Mouse (Mus musculus) hematopoietic stem cell, adult 5-6 weeks (primary cell): Measurements from ENCODE around the gene Gca. TPM values are rescaled to one million over a fixed set of nuclear protein-coding genes. Genes with fewer than 3 reads are reported as not detected.

Experiments
- ATAC-seq, 2 experiments: fragments of 125-278 bp in 1 of 2; replicated peaks in 1 of 2; 2 replicates each; pipeline ENCODE4 v1.8.0; 2016 to 2017; ENCODE audit warnings: inconsistent platforms in 2 of 2, mild to moderate bottlenecking in 2 of 2, moderate number of reproducible peaks in 2 of 2, low read depth in 1 of 2, moderate TSS enrichment in 1 of 2; ENCODE audit not compliant: low FRiP score in 2 of 2, poor library complexity in 2 of 2, severe bottlenecking in 2 of 2, insufficient read depth in 1 of 2, low TSS enrichment in 1 of 2
- total RNA-seq: library from RNA; stranded (forward); fragments of 172-1452, 232-1000 nt; gene quantifications from 2 replicates; pipeline ENCODE4 v1.2.3, GENCODE M21; 2017

Gca gene
- total RNA-seq = 7.3 and 22.6 TPM in 2 replicates

DNA sequence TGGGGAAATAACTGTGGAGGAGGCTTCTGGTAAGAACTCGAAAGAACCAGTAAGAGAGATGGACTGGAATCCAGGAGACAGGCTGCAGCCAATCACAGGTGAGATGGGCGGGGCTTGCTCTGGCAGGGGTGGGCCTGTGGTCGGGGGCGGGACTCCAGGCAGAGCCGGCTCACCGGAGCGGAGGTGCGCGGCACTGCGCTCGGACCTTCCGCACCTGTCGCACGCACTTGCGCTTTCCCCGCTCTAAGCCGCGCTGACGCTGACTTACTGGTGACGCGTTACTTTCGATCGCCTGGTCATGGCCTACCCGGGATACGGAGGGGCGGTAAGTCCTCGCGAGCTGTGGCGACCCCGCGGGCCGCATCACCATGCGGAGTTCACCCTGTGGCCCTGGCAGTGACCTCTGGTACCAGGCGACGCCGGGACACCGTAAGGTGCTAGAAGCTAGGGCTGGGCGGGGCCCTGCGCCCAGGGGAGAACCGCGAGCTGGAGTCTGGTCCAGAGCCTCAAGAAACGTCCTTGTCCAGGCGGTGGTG, at the start of gene Gca:
Gene Gca (plus strand): TSS at position 151 of the 536 bp plus-strand sequence.
- ATAC-seq = peak; percentile 97 to 98

DNA sequence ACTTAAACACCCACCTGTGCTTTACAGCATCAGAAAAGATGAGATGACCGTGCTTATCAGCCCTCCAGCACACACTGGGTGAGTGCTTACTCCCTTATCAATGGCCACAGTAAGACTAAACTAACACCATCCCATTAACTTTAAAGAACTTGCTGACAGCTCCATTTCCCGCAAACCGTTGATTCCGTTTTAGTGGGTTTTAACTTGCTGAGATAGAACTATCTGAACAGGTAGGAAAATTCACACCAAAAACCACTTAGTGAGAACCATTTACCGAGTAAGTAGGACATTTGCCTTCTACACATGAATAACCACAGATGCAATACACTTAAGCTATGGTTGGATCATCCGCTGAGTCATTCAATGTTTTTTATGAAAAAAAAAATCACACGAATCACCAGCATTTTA, 45.1 kb upstream of the Gca start:
- peak; percentile 27 to 53; a peak in 3 of 4 replicates for ATAC-seq

DNA sequence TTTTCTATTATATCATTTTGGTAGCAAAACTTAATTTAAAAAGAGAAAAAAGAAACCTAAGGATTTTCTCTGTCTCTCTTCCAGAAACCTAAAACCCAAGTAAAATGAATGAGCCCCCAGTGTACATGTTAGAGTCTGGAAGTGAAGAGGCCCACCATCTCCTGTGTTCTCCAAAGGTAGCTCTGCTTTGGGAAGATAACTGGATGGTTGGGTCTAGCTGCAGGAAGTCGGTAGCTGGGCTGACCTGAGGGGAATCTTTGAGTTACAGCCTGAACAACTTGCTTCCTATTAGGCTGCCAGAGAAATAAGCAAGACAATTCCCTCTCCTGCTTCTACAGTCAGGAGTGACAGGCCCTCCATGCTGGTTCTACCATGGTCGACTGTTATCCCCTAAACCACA, 44.4 kb upstream of the Gca start:
- ATAC-seq = no peak

DNA sequence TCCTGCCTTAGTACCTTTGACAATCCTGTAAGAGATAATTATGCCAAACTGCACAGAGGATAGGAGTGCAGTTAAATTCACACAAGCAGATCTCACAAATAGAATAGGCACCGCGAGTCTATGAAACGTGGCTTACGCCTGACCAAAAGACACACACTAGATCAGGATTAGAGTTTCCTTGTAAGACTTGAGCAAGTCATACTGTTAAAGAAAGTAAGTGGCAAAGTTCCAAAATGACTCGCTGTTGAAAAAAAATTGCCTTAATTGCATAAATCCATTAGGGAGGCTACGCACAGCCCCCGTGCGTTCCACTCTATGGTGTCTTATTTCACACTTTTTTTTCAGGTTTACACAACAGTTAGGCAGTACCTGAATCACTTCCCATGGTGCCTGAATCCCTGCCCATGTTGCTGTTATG, 41.1 kb upstream of the Gca start:
- ATAC-seq = no peak

DNA sequence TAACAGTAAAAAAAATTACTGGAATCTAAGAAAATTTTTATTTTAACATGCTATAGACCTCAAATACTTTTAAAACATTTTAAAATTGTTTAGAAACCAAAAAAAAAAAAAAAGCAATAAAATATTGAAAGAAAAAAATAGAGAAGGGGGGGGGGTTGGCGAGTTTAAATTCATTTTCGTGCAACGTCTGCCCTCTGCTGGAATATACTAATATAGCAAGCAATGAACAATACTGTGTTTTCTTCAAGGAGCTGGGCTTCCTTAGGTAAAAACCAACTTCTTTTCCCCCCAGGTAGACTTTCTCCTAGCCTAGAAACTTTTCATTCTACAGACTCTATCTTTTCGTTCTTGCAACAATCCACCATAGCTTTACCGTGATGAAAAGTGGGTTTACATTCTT, 36.4 kb upstream of the Gca start:
- ATAC-seq = peak in 1 of 2 experiments; percentile 58; a peak in 2 of 4 replicates

DNA sequence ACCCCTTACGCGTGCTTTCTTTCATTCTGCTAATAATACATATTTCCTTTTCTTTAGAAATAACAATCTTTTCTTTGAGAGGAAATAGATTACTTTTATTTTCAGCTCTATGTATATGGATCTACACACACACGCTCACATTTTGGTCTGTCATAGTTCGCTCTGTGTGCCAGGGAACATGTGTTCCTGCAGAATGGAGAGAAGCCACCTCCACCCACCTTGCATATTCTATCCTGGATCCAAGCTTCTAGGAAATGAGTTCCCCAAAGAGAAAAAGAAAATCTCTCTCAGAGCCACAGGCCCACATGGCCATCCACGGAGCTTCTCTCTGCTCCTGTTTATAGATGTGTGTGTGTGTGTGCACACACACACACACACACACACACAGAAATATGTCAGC, 35.7 kb upstream of the Gca start:
- ATAC-seq = no peak

DNA sequence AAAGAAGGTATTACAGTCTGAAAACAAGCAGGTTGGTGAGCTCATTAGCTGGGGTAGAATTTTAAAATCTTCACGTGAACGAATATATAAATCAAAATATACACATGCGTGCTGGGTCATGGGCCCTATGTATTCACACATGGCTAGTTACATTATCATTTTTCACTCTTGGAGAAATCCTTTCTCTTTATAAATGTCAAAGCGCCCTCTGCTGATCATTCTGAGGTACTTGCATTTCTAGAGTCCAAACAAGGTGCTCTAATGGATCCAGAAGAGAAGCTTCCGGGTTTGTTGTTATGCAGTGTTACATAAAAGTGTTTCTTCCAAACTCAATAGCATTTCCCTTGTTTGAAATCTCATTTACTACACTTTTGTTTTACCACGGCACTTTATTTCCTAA, 33.6 kb upstream of the Gca start:
- ATAC-seq = peak; percentile 80 to 91

DNA sequence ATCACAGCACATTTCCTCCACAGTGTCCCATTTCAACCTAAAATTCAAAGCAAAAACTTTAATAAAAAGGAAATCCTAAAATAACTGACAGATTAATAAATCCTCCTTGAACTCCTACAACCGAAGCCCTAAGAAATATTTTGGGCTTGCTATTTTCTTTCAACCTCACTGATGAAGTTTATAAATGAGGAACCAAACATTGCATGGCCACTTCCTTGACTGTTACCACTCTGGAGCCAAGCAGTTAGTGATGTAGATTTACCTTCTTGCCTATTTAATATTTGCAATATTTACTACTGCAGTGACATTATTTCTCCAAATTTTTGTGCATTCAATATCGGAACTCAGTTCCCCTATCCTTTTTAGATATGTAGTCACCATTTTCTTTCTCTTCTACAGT, 24.2 kb upstream of the Gca start:
- peak; percentile 58 to 61; a peak in 3 of 4 replicates for ATAC-seq

DNA sequence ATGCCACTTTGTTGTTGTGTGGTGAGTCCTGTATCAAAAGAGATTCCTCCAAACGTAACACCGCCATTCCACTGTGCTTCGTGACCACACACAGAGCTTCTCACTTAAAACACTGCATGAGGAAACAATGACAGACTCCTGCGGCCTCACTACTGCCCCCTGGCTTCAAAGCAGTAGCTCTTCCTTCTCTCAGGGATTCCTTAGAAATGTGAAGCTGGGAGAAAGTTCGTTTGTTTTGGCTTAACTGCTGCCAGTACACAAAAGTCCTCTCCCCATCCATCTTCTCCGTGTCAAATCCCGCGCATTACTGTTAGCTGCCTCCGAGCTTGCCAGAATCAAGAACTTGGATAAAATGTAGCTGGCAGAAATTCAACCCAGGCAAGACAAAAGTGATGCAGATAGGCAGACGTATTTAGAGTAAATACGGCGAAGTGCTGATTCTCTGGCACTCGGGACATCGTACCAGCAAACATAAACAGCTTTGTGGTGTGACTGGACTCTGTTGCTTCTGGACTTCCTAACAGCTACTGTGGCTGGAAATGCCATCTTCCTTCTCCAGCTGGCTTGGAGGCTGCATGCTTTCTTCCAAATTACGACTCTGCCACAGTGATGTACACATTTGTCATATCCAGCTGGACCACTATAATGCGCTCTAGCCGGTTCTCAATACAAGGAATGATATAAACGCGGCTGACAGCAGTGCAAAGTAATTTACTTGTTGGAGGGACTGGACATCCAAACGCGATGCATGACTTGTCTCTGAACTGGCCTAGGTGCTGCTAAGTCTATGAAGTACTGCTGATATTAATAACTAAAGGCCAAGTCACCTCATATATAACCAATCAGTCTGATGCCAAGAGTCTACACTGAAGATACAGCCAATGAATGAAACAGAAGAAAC, 20.4 kb upstream of the Gca start:
- ATAC-seq = peak; percentile 58 to 67; a peak in 3 of 4 replicates

DNA sequence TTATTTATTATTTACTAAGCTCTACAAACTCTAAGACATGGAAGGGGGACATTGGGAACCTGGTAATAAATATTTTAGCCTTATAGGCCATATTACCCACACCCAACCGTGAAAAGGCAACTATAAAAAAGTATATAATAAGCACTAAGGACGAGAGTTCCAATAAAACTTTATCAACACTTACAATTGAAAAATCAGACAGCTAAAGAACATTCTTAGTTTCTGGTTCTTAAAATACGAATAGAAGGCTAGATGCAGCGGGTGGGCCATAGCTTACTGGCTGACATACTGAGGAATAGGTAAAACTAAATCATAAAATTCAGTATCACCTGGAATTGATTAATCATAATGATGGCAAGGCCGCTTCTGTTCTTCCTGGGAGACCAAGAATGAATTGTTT, 19.2 kb upstream of the Gca start:
- no peak for ATAC-seq

DNA sequence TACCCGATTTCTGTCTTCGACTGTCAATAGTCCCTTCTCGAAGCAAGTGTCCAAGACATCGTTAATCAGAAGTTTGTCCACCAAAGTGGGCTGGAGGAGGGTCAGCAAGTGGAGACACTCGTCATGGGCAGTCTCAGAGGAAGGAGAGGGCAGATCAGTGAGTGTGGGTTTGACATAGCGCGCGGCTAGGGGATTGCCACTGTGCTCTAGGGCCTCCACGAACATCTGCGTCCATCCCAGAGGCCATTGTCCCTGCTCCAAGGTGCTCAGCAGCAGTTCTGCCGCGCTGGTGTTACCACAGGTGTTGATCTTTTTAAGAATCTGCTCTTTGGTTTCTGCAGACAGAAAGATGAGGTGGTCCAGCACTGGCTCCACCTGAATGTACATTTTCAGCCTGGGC, 18.6 kb upstream of the Gca start:
- peak in 1 of 2 experiments; percentile 31; a peak in 1 of 4 replicates for ATAC-seq

DNA sequence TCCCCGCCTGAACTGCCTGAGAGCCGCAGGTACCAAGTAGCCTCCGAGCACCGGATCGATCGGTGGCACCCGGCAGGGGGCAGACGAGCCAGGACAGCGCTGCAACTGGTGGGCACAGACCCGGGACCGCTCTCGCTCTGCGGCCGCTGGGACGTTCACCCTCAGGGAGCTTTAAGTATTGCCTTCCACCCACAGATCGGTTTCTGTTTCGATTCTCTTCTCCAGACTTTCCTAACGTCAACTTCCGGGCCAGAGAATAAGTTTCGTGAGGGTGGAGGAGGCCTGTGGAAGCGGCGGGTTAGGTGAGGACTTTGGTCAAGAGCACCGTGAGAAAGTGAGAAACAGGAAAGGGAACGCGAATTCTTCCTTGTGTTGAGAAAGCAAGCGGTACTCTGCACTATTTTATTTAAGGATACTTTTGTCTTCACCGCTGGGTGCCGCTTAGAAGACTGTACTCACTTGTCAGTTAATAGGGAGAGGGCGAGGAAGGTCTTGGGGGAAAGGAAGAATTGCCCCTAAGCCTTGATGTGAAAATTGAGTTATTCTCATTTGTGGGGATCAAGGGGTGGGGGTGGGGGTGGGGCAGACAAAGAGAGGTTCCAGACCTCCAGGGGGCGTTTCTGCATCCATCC, 18.0 kb upstream of the Gca start, which contains the start of gene Ifih1:
Gene Ifih1 (minus strand): TSS at position 242 of the 632 bp plus-strand sequence.
- peak; percentile 93 to 94 for ATAC-seq

DNA sequence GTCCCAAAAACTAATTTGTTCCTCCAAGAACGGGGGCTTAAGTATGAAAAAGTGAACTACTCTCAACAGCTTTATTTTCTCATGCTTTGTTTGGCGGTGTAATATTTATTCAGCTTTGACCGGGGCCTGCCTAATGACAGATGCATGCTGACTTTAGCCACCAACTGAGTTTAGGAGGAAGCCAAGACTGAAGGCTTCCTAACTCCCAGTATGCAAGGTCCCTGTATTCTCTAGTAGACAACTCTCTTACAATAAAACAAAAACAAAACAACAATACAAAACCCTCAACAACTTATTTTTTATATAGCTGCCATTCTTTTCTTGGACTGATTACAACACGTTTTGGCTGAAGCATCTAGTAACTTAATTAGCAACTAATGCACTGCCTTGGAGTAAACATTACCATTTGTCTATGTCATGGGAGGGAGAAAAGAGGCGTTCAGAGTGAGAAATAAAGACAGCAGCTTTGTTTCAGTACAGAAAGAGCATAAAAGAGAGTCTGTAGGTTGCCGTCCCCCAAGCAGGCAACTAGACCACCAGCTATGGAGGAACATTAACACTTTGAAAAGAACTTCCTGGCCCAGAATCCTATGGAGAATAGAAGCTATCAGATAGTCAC, 17.3 kb upstream of the Gca start:
- ATAC-seq = no peak

DNA sequence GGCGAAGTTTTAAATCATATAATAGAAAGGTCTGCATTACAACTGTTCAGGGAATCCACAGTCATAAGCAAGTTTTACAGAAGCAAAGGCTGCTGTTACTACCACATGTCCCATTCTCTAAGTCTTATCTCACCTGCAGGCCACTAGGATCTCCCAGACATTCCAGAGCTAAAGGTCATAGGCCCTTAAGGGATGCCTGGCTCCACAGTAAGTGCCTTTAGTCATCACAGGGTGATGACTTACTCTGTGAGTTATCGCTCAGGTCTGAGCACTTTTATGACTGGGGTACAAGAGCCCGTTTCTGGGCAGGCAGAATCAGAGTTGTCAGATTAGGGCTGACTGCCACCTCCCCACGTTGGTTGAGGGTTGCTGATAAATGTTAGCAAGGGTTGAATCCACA, 12.2 kb upstream of the Gca start:
- no peak for ATAC-seq

DNA sequence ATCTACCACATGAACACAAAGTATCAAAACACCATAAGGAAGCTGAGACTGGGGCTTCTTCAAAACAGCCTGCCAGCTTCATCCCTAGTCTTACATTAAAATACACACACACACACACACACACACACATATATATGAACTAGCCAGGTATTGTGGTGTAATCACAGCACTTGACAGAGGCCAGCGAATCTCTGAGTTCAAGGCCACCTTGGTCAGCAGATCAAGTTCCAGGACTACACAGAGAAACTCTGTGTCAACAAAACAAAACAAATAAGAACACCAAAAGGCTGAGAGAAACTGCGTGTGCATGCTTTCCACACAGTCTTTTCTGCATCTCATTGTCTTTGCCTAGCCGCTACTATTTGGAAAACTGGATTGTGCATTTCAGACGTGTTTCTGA, 11.6 kb upstream of the Gca start:
- ATAC-seq = no peak

DNA sequence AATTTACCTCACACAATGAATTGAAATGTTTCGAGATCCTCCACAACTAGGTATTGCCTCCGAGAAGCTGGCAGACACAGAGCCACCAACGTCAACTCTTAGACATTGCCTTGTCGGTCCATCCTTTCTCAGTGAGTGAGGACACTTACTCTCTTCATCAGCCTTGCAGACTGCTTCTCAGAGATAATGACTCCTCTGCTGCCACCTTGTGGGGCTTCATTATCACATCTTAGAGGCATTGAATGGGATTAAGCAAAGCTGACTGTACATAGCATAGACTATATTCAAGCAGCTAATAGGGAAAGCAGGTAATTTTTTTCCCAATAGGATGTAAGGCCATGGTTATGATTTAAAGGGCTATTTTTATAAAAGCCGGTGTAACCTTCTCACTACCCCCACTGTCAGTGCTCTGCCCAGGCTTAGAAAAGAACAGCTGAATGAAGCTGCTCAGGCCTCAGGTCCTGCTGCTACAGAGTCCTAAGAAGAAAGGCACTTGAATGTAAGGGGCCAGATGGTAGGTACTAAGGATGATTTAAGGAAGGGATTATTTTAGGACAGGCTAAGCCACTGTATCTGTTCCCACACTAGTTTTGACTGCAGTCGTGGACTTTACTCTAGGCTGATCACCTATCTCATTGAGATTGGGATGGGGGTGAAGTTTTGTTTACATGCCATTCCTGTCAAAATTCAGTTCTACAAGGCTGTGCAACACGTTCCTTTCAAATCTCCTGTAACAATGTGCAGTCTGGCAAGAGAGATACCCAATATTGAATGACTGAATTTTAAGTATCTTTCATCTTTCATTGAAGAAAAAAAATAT, 9.4 kb upstream of the Gca start:
- peak; percentile 92 to 96 for ATAC-seq

DNA sequence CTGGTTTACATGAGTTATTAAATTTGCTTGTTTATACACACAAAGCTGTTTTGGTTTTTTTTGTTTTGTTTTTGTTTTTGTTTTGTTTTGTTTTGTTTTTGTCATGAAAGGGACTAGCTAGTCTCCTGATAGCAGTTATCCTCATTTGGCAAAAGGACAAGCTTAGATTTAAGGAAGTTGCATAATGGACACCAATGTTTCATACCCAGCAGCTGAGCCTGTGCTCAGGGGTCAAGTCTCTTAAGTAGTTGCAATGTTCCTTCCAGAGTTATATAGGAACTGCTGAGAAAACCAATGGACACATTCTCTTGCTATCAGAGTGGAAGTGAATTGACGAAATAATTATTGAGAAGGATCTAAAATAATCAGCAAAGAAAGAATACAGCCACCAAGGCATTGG, 8.0 kb upstream of the Gca start:
- ATAC-seq = peak in 1 of 2 experiments; percentile 27; a peak in 1 of 4 replicates
